Mouse (Mus musculus) urinary bladder, postnatal 25 days (tissue): ENCODE data around the gene Bcl7c.
"Not testable (repeated sequence)": the region's sequence is repeated elsewhere in the genome, so short reads cannot be mapped to it uniquely, and the experiment has no call there.

Experiments used
- DNase-seq: peaks from one replicate; pipeline ENCODE4 v3.0.0; 2022; ENCODE audit warnings: low spot score

Bcl7c gene

GRCm38 (mm10) chr7:127716992-127717391 lies 8.3 kb upstream of the Bcl7c start:
- peak; percentile 70 for DNase-seq

GRCm38 (mm10) chr7:127714816-127715215 lies 6.1 kb upstream of the Bcl7c start:
- no peak for DNase-seq

GRCm38 (mm10) chr7:127712461-127713385 lies 4.0 kb upstream of the Bcl7c start, which contains the start of gene Ctf1:
TSS of gene Ctf1 (plus strand) at chr7:127712736.
- DNase-seq: peak; percentile 58

GRCm38 (mm10) chr7:127711456-127711855 lies 2.7 kb upstream of the Bcl7c start:
- no peak for DNase-seq

GRCm38 (mm10) chr7:127711031-127711430 lies 2.3 kb upstream of the Bcl7c start:
- DNase-seq: no peak

- no peak for DNase-seq
Measured at GRCm38 (mm10) chr7:127709261-127709979, 687 bp upstream of the Bcl7c start.

GRCm38 (mm10) chr7:127707957-127708206 lies 851 bp downstream of the Bcl7c start:
- no peak for DNase-seq

GRCm38 (mm10) chr7:127707045-127707956 lies 1.4 kb downstream of the Bcl7c start:
- no peak for DNase-seq

- DNase-seq: no peak
Measured at GRCm38 (mm10) chr7:127705706-127706105, 3.0 kb downstream of the Bcl7c start.

GRCm38 (mm10) chr7:127704598-127704997 lies 4.1 kb downstream of the Bcl7c start:
- DNase-seq: no peak

- no peak for DNase-seq
Measured at GRCm38 (mm10) chr7:127703561-127704178, 5.1 kb downstream of the Bcl7c start.

- no peak for DNase-seq
Measured at GRCm38 (mm10) chr7:127700712-127701331, 7.9 kb downstream of the Bcl7c start.

- DNase-seq: no peak
Measured at GRCm38 (mm10) chr7:127698986-127699385, 9.7 kb downstream of the Bcl7c start.

GRCm38 (mm10) chr7:127693730-127694129 lies 15.0 kb downstream of the Bcl7c start:
- not testable (repeated sequence) for DNase-seq

GRCm38 (mm10) chr7:127693290-127693689 lies 15.4 kb downstream of the Bcl7c start:
- DNase-seq: no peak

- DNase-seq: peak; percentile 75
Measured at GRCm38 (mm10) chr7:127691221-127691989, 17.3 kb downstream of the Bcl7c start.

GRCm38 (mm10) chr7:127689626-127690280 lies 19.0 kb downstream of the Bcl7c start:
- DNase-seq: no peak

- no peak for DNase-seq
Measured at GRCm38 (mm10) chr7:127688935-127689334, 19.8 kb downstream of the Bcl7c start.

GRCm38 (mm10) chr7:127686740-127687449 lies 21.8 kb downstream of the Bcl7c start:
- no peak for DNase-seq
